Mouse (Mus musculus) embryo, embryonic 10.5 days (tissue): ENCODE data around the gene Arxes2.

Experiments used
- DNase-seq: peaks from one replicate; pipeline ENCODE4 v3.0.0-alpha.2; 2015; ENCODE audit warnings: low spot score

Gene Arxes2

DNA sequence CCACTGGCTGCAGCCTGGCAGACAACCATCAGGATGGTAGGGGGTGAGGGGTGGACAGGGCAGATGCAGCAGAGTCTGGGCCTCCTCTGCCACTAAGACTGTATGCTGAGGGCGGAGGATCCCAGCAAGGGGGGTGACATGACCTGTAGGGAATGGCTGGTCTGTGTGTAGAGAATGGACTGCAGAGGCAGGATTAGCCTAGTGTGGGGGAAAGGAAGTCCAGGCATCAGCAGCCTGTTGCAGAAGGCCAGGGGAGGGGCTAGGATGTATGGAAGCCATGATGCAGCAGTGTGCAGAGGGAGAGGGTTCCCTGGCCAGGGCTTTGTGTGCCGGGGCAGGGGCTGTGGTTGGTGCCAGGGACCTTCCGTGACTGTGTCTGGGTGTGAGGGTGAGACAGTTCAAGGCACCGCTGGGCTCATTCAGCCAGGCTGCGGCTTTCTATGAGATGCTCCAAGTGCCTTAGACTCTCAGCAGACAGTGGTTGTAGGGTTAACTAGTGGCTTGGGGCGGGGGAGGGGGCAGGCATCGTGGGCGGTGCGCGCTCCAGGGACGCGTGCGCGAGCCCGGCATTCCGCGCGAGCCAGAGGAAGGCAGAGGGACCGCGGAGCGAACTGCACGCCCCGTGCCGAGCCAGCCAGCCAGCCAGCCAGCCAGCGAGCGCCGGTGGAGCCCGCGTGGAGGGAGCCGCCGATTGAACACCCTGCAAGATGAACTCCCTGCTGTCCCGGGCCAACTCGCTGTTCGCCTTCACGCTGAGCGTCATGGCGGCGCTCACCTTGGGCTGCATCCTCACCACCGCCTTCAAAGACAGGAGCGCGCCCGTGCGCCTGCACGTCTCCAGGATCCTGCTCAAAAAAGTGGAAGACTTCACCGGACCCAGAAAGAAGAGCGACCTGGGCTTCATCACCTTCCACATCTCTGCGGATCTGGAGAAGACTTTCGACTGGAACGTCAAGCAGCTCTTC, 39.5 kb downstream of the Arxes2 start, which contains the start of gene Arxes1:
Gene Arxes1, plus strand, starts transcription at position 569 of the 965 bp plus-strand sequence.
- peak; percentile 26 for DNase-seq

- no peak for DNase-seq
Observed at GRCm38 (mm10) chrX:136043726-136044125, 50.1 kb downstream of the Arxes2 start.
